Mouse (Mus musculus) kidney, adult 2 months (tissue): ENCODE results near the gene Chka. TPM values are rescaled to one million over a fixed set of nuclear protein-coding genes. Genes with fewer than 3 reads are reported as not detected.

ENCODE experiments used
- DNase-seq: peaks from one replicate; pipeline ENCODE4 v3.0.0; 2021
- H3K27ac ChIP-seq: fragments of 200-500 bp; 2 replicates; pipeline ENCODE4 v1.5.1; 2012; ENCODE audit warnings: low read depth, low read length, control low read depth, inconsistent platforms; ENCODE audit not compliant: insufficient read depth
- H3K27me3 ChIP-seq: fragments of 200-500 bp; replicated peaks from 2 replicates; pipeline ENCODE4 v1.6.1; 2012; ENCODE audit warnings: mild to moderate bottlenecking, moderate library complexity, low read length, inconsistent platforms; ENCODE audit not compliant: control insufficient read depth, insufficient read depth
- H3K36me3 ChIP-seq: fragments of 200-500 bp; 2 replicates; pipeline ENCODE4 v1.6.1; 2012; ENCODE audit warnings: mild to moderate bottlenecking, moderate library complexity, low read length, inconsistent platforms; ENCODE audit not compliant: control insufficient read depth, insufficient read depth
- H3K4me1 ChIP-seq: fragments of 200-500 bp; 2 replicates; pipeline ENCODE4 v1.6.1; 2011; ENCODE audit warnings: low read length; ENCODE audit not compliant: control insufficient read depth, insufficient read depth
- H3K4me3 ChIP-seq: fragments of 200-500 bp; 2 replicates; pipeline ENCODE4 v1.5.1; 2011; ENCODE audit warnings: mild to moderate bottlenecking, low read depth, low read length, control low read depth; ENCODE audit not compliant: insufficient read depth
- CTCF ChIP-seq: fragments of 200-500 bp; conservative IDR thresholded peaks from 2 replicates; pipeline ENCODE4 v1.5.1; 2011; ENCODE audit warnings: low read depth, mild to moderate bottlenecking, control low read depth, low read length, moderate library complexity, mixed read lengths; ENCODE audit not compliant: insufficient read depth, insufficient read length
- POLR2A ChIP-seq: fragments of 200-500 bp; IDR thresholded peaks from one replicate; pipeline ENCODE4 v1.6.1; 2011; ENCODE audit warnings: low read depth, low read length, control low read depth
- WGBS: fragments of 180-500 bp; shearing (Covaris S2); methylation state at CpG from one replicate; pipeline ENCODE4 v1.1.7; 2018; 5-methylcytosine and 5-hydroxymethylcytosine counted together
- polyA plus RNA-seq: library from polyadenylated mRNA; depleted of rRNA; stranded (reverse); fragments of >200 nt; gene quantifications from 2 replicates; pipeline ENCODE4 v1.2.3, GENCODE M21; 2012

Chka gene
- polyA plus RNA-seq, 1 experiment = 65.0 TPM

DNA sequence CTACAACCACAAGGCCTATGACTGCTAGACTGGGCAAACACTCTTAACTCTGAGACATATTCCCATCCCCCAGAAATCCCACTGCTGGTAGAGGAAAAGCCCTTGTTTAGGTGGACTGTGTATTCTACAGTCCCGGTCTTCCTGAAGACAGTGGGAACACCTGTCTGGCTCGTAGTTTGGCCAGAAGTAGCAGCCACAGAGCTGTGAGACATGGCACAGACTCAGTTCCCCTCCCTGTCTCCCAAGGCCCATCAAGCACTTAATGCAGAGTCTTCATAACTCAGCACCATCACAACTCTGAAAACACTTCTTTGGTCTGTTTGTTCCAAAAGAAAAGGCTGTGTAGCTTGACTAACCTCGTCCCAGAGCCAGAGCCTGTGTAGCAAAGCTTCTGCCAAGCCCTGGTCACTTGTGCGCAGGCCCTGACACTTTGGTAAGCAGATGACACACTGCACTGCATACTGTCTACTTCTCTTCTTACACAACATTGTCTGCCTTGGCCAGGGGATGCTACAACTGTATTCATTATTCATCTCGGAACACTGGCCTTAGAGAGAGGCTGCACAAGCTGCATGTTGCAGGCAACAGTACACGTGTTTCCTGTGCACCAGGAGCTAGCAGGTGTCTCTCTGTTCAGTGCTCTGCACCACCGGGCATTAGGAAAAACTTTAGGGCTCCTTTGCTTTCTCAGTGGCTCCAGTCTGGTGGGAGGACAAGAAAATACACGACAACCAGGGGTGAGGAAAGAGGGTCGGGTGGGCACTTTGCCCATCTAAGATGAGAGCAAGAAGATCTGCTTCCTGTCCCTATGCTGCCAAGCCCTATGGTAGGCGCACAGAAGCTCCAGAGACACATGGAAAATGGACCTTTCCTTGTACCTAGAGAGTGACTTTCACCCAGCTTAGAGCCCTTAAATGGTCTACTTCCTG lies 4.6 kb upstream of the Chka start:
- no peak for TF ChIP-seq POLR2A
- TF ChIP-seq CTCF = no peak
- H3K27ac ChIP-seq = no peak overlapping the region

GRCm38 (mm10) chr19:3847711-3848110 lies 3.9 kb upstream of the Chka start:
- no peak for DNase-seq
- 87% methylated on average over 5 of the region's 5 CpGs for WGBS
- TF ChIP-seq CTCF = no peak
- no peak for TF ChIP-seq POLR2A
- peak overlapping the region; percentile 5; the same call in 1 of the 2 replicates for H3K27ac ChIP-seq
- H3K4me3 ChIP-seq = no peak overlapping the region
- no peaks in the 10 kb centered on the region for H3K27me3 ChIP-seq
- peaks cover 27% of the 10 kb centered on the region for H3K4me1 ChIP-seq
- no peaks in the 10 kb centered on the region for H3K36me3 ChIP-seq

More for the DNA sequence above, 4.6 kb upstream of the Chka start:
- 82% methylated on average over 10 of the region's 10 CpGs for WGBS
- Histone ChIP-seq H3K4me1 (peaks cover 32% of the 10 kb centered on the region), H3K27me3 (no peaks in the 10 kb centered on the region), H3K4me3 (no peak overlapping the region), H3K36me3 (no peaks in the 10 kb centered on the region)
- no peak for DNase-seq

- TF ChIP-seq CTCF (no peak), POLR2A (no peak)
- Histone ChIP-seq H3K27me3 (no peaks in the 10 kb centered on the region), H3K4me1 (peaks cover 24% of the 10 kb centered on the region), H3K27ac (peak overlapping the region; percentile 75), H3K36me3 (no peaks in the 10 kb centered on the region), H3K4me3 (no peak overlapping the region)
- peak; percentile 83 for DNase-seq
- WGBS = 39% methylated on average over 7 of the region's 7 CpGs
These were observed 3.3 kb upstream of the Chka start for GRCm38 (mm10) chr19:3848207-3848808.

DNA sequence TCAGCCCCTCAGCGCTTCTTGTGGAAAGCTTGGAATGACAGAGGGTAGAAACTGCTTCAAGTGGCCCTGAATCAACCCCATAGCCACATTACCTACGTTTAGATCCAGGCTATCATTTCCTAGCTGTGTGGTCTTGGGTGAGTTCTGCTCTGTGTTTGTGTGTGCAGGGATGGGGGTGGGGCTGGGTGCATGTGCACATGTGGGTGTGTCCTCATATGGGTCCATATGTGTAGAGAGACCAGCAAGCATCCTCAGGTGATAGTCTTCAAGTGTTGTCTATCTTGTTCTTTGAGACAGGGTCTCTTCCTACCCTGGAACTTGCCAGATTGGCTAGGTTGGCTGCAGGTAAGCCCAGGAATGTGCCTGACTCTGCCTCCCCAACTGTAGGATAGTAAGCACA lies 2.3 kb upstream of the Chka start:
- no peak for DNase-seq
- Histone ChIP-seq H3K27me3 (no peaks in the 10 kb centered on the region), H3K27ac (peak overlapping the region; percentile 58), H3K36me3 (no peaks in the 10 kb centered on the region), H3K4me3 (no peak overlapping the region), H3K4me1 (peaks cover 30% of the 10 kb centered on the region)
- no peak for TF ChIP-seq POLR2A
- no peak for TF ChIP-seq CTCF
- 81% methylated on average over 2 of the region's 2 CpGs for WGBS

DNA sequence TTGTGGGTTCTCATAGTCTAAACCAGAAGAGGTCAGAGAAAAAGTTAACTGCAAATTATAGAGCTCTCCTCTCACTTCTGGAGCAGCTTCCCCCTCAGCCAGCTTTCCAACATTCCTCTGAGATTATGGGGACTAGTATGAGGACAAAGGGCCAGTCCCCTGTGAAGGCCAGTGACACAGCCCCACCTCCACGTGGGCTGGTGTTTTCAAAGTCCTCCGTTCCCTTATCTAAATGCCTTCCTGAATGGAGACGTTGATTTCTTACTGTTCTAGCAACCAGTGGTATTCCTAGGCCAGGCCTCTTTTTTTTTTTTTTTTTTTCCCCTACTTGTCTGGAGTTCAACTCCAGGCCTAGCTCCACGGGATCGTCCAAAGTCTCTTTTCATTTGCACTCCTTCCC lies 1.5 kb upstream of the Chka start:
- WGBS = 32% methylated on average over 5 of the region's 5 CpGs
- Histone ChIP-seq H3K27ac (peak overlapping the region; percentile 72), H3K27me3 (no peaks in the 10 kb centered on the region), H3K4me1 (peaks cover 31% of the 10 kb centered on the region), H3K36me3 (no peaks in the 10 kb centered on the region), H3K4me3 (no peak overlapping the region)
- TF ChIP-seq CTCF = no peak
- TF ChIP-seq POLR2A = no peak
- peak; percentile 44 for DNase-seq

DNA sequence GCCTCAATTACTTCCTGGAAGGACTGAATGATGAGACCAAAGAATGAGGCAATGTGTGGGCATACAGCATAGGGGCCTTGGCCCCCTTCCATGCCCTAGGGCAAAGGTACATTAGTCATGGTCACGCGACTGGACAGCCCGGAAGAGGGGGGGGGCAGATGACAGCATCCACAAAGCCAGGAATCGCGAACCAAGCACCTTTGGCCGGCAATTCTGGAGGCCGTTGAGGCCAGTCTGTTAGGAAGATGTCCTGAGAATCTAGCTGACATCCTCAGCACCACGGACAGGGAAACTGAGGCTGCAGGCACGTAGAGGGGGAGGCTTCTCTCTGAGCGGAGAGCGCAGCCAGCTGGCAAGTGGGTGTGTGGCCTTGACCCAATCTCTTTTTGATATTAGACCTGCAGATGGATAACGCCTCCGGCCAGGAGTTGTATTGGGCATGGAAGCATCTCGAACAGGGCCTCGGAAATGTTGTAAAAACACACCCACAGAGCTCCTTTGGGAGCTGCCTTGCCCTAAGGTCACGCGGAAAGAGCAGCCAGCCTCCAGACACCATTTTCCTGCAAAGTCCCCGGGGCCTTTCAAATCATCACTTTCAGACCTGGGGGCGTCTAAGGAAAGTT lies 615 bp upstream of the Chka start:
- H3K4me3 ChIP-seq = peak overlapping the region; percentile 75
- no peaks in the 10 kb centered on the region for H3K27me3 ChIP-seq
- H3K36me3 ChIP-seq = no peaks in the 10 kb centered on the region
- WGBS = 2% methylated on average over 19 of the region's 19 CpGs
- H3K4me1 ChIP-seq = peaks cover 35% of the 10 kb centered on the region
- H3K27ac ChIP-seq = peak overlapping the region; percentile 87
- peak; percentile 94 for DNase-seq
- TF ChIP-seq POLR2A (no peak), CTCF (no peak)
